In genomic region chr6:66944190-66945003, GRCm38 (mm10) we compare ENCODE assay signal across 14 mouse cellular contexts. TPM values are rescaled to one million over a fixed set of nuclear protein-coding genes. Genes with fewer than 3 reads are reported as not detected.
DNase-seq lines count a peak whose midpoint lies in the region; ATAC-seq and TF ChIP-seq lines count a peak whose summit lies in the region.
"Had no signal": no experiment of that assay in that cellular context is flagged by ENCODE, and none has a peak within 500 bp of the region (broad histone marks: within the 10 kb centered on the region; RNA-seq: fewer than 3 reads in every experiment).

No protein-coding gene starts in this region.

- WGBS in lung, embryonic 14.5 days: 74% methylated on average over 12 of the region's 12 CpGs
- WGBS in lung, adult 2 months: 72% methylated on average over 12 of the region's 12 CpGs
- 46% methylated on average over 12 of the region's 12 CpGs for WGBS in bone marrow, adult 2 months
- WGBS in cerebellum, adult 2 months: 89% methylated on average over 12 of the region's 12 CpGs

- H3K27me3 ChIP-seq in lung, embryonic 14.5 days (ENCODE audit: insufficient read depth, low read length): no peaks in the 10 kb centered on the region
- no peaks in the 10 kb centered on the region for H3K27me3 ChIP-seq in cerebellum, adult 2 months (ENCODE audit: control insufficient read depth, insufficient read depth, low read length)
- H3K27me3 ChIP-seq: forebrain, embryonic 15.5 days; lung, embryonic 15.5 days had no signal

- intact Hi-C loops in left cerebral cortex, postnatal 4 days (cut with DNase I): no loop called here

- peaks cover 8% of the 10 kb centered on the region; the same call in 1 of the 2 replicates for H3K4me1 ChIP-seq in lung, embryonic 14.5 days (ENCODE audit: insufficient read depth)
- 0 out of 2 replicates have a peak, but pooled peaks cover 3% of the 10 kb centered on the region for H3K4me1 ChIP-seq in lung, adult 2 months (ENCODE audit: control insufficient read depth, insufficient read depth, low read length)
- H3K4me1 ChIP-seq in bone marrow, adult 2 months (ENCODE audit: control insufficient read depth, insufficient read depth, low read length): peaks cover 14% of the 10 kb centered on the region
- H3K4me1 ChIP-seq in cerebellum, adult 2 months (ENCODE audit: control insufficient read depth, insufficient read depth, low read length): peaks cover 12% of the 10 kb centered on the region

- no peak for DNase-seq in lung, embryonic 14.5 days
- DNase-seq in lung, adult 2 months: no peak
- DNase-seq in CD4-positive helper T cell, adult 2 months (ENCODE audit: low read depth, low spot score): peak; percentile 17
- no peak for DNase-seq in urinary bladder, adult 18-20 months (ENCODE audit: low spot score in 2 of 2)
- DNase-seq in cerebellum, adult 2 months: no peak
- no peak for DNase-seq in left cerebral cortex, postnatal 4 days
- DNase-seq: adrenal gland, postnatal 25 days; heart, adult 2 months; kidney, postnatal 10 days had no signal

- H3K36me3 ChIP-seq in lung, embryonic 14.5 days (ENCODE audit: insufficient read depth): no peaks in the 10 kb centered on the region
- H3K36me3 ChIP-seq: forebrain, embryonic 15.5 days; hindbrain, embryonic 10.5 days; lung, embryonic 15.5 days had no signal

- no peak overlapping the region for H3K4me3 ChIP-seq in lung, embryonic 14.5 days (ENCODE audit: low read depth, low read length)
- no peak overlapping the region for H3K4me3 ChIP-seq in lung, adult 2 months (replicated peaks; ENCODE audit: extremely low read depth, low read depth, low read length)
- H3K4me3 ChIP-seq in bone marrow, adult 2 months (replicated peaks; ENCODE audit: control insufficient read depth, low read depth, low read length): no peak overlapping the region
- no peak overlapping the region for H3K4me3 ChIP-seq in cerebellum, adult 2 months (replicated peaks; ENCODE audit: insufficient read depth, low read depth, low read length)
- H3K4me3 ChIP-seq: forebrain, embryonic 15.5 days; heart, adult 2 months; hindbrain, embryonic 10.5 days; lung, embryonic 15.5 days had no signal

- H3K4me2 ChIP-seq in lung, embryonic 14.5 days: no peak overlapping the region
- H3K4me2 ChIP-seq: forebrain, embryonic 15.5 days; lung, embryonic 15.5 days had no signal

- H3K9me3 ChIP-seq in lung, embryonic 14.5 days (ENCODE audit: low read depth, low read length): no peaks in the 10 kb centered on the region
- H3K9me3 ChIP-seq: forebrain, embryonic 15.5 days; hindbrain, embryonic 10.5 days; lung, embryonic 15.5 days had no signal

- no peak for TF ChIP-seq CTCF in lung, embryonic 14.5 days (IDR thresholded peaks at IDR 0.05; ENCODE audit: low read depth)
- TF ChIP-seq CTCF in lung, adult 2 months (IDR thresholded peaks at IDR 0.05; ENCODE audit: insufficient read depth, low read length): no peak
- TF ChIP-seq CTCF in bone marrow, adult 2 months (IDR thresholded peaks at IDR 0.05; ENCODE audit: control insufficient read depth, insufficient read depth, low read length): no peak
- TF ChIP-seq CTCF in cerebellum, adult 2 months (IDR thresholded peaks at IDR 0.05; ENCODE audit: borderline replicate concordance, insufficient read depth, low read depth, low read length): no peak

- H3K27ac ChIP-seq in lung, embryonic 14.5 days (ENCODE audit: low read depth): no peak overlapping the region
- peak overlapping the region; percentile 68 for H3K27ac ChIP-seq in bone marrow, adult 2 months (ENCODE audit: control insufficient read depth, insufficient read depth, low read depth, low read length, poor library complexity)
- no peak overlapping the region for H3K27ac ChIP-seq in cerebellum, adult 2 months (ENCODE audit: insufficient read depth, low read length)
- H3K27ac ChIP-seq: forebrain, embryonic 15.5 days; heart, adult 2 months had no signal

- ATAC-seq in lung, embryonic 14.5 days (ENCODE audit: insufficient read depth): 0 out of 2 replicates have a peak, but pooled peaks have one; percentile 18
- ATAC-seq in megakaryocyte progenitor cell, adult 5-6 weeks (replicated peaks; ENCODE audit: poor library complexity): peak; percentile 57

- no peak overlapping the region for H3K9ac ChIP-seq in lung, embryonic 14.5 days
- H3K9ac ChIP-seq: forebrain, embryonic 15.5 days; lung, embryonic 15.5 days had no signal

- no peak for TF ChIP-seq POLR2A in lung, adult 2 months (IDR thresholded peaks at IDR 0.05; ENCODE audit: borderline replicate concordance, extremely low read depth, low read depth, low read length)
- no peak for TF ChIP-seq POLR2A in bone marrow, adult 2 months (IDR thresholded peaks at IDR 0.05; ENCODE audit: borderline replicate concordance, control insufficient read depth, low read depth, low read length)
- no peak for TF ChIP-seq POLR2A in cerebellum, adult 2 months (IDR thresholded peaks at IDR 0.05; ENCODE audit: borderline replicate concordance, insufficient read depth, low read length)

RNA-seq across cellular contexts. Expression of gene Gng12, which starts 48.2 kb away (rescaled TPM):
- 119 and 131 TPM in 2 replicates for polyA plus RNA-seq in lung, embryonic 14.5 days (2014; fragmentation: Nextera tagmentation; extraction: Ambion mirVana)
- 19.7 and 29.8 TPM in 2 replicates for polyA plus RNA-seq in lung, adult 2 months (2012; rRNA removed)
- polyA plus RNA-seq in bone marrow, adult 2 months (2011; ENCODE audit: insufficient read depth, insufficient read length, low replicate concordance, missing spikeins): 11.0 and 22.9 TPM in 2 replicates
- 190 and 214 TPM in 2 replicates for total RNA-seq in megakaryocyte progenitor cell, adult 5-6 weeks (2015)
- 115 and 154 TPM in 2 replicates for total RNA-seq in megakaryocyte progenitor cell, adult 5-6 weeks (2017)
- 38.1 and 40.1 TPM in 2 replicates for polyA plus RNA-seq in cerebellum, adult 2 months (2012; rRNA removed)
- total RNA-seq in left cerebral cortex, postnatal 4 days (2021): 10 to 100 TPM; 49.1 to 54.0 TPM
